Mouse (Mus musculus): Measurements from ENCODE around the gene Rbbp5. TPM values are rescaled to one million over a fixed set of nuclear protein-coding genes. Genes with fewer than 3 reads are reported as not detected.
A peak's percentile ranks its signal among the peaks of the same experiment; 100 is the strongest.

The Rbbp5 gene
- polyA plus RNA-seq, 1 experiment = 9.1 TPM

DNA sequence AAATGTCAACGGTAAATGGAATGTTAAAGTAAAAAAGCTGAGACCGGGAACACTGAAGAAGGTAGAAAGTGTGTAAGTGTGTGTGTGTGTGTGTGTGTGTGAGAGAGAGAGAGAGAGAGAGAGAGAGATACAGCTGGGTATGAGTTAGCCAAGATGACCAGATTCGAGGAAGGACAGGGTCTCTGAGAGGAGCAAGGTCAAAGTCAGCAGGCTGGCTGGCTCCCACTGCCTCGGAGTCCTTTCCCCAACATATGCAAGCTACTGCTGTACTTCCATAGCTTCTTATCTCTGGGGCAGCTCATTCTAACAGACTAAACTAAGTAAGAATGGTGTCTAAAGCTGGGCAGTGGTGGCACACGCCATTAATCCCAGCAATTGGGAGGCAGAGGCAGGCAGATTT, 5.7 kb upstream of the Rbbp5 start:
- no peaks in the 10 kb centered on the region for H3K36me3 ChIP-seq (ENCODE audit: control insufficient read depth, insufficient read depth, low read length)
- H3K27ac ChIP-seq (ENCODE audit: control insufficient read depth, insufficient read depth, low read depth, low read length) = peak overlapping the region; percentile 55; the same call in 1 of the 2 replicates
- TF ChIP-seq POLR2A (IDR thresholded peaks at IDR 0.05; ENCODE audit: control insufficient read depth, low read depth, low read length) (no peak), CTCF (IDR thresholded peaks at IDR 0.05; ENCODE audit: control insufficient read depth, insufficient read depth, insufficient replicate concordance, low read depth, low read length) (no peak)
- no peak overlapping the region for H3K4me3 ChIP-seq (ENCODE audit: control insufficient read depth, low read depth, low read length)
- no peaks in the 10 kb centered on the region for H3K27me3 ChIP-seq (ENCODE audit: control insufficient read depth, insufficient read depth, low read length)
- H3K4me1 ChIP-seq (ENCODE audit: control insufficient read depth, insufficient read depth, low read length) = no peaks in the 10 kb centered on the region

DNA sequence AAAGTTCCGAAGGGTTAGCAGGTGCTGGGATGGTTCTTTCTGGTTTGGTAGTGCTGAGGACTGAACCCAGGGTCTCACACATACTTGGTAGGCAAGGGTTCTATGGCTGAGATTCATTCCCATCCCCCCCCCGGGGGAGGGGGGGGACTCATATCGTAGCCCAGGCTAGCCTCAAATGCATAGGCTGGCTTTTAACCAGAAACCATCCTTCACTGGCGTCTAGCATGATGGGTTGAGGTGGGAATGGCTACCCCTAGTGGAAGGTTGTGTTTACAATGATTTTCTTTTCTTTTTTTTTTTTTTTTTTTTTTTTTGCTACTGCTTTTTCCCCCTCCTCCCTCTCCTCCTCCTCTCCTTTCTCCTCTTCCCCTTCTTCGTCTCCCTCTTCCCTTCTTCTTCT, 4.6 kb upstream of the Rbbp5 start:
- no peak overlapping the region for H3K27ac ChIP-seq (ENCODE audit: control insufficient read depth, insufficient read depth, low read depth, low read length)
- no peak overlapping the region for H3K4me3 ChIP-seq (ENCODE audit: control insufficient read depth, low read depth, low read length)
- no peaks in the 10 kb centered on the region for H3K4me1 ChIP-seq (ENCODE audit: control insufficient read depth, insufficient read depth, low read length)
- TF ChIP-seq CTCF (IDR thresholded peaks at IDR 0.05; ENCODE audit: control insufficient read depth, insufficient read depth, insufficient replicate concordance, low read depth, low read length) (no peak), POLR2A (IDR thresholded peaks at IDR 0.05; ENCODE audit: control insufficient read depth, low read depth, low read length) (no peak)
- no peaks in the 10 kb centered on the region for H3K27me3 ChIP-seq (ENCODE audit: control insufficient read depth, insufficient read depth, low read length)
- no peaks in the 10 kb centered on the region for H3K36me3 ChIP-seq (ENCODE audit: control insufficient read depth, insufficient read depth, low read length)

DNA sequence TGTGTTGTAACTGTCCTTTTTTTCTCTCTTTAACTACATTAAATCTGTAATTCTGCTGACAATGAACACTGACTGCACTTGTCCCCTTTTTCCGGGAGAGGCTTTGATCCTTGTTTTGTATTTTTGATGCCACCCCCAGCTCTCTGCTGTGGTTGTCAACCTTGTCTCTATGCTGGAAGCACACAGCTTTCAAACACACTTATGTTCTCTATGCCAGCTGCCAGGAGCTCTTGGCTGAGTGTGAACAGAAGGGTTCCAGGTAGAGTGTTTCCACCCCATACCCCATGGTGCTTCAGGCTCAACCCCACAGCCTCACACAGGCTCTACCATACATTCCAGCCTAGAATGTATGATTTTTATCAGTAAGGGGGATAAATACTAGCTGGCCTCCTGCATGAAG, 2.7 kb upstream of the Rbbp5 start:
- no peak overlapping the region for H3K4me3 ChIP-seq (ENCODE audit: control insufficient read depth, low read depth, low read length)
- H3K27ac ChIP-seq (ENCODE audit: control insufficient read depth, insufficient read depth, low read depth, low read length) = no peak overlapping the region
- no peaks in the 10 kb centered on the region for H3K27me3 ChIP-seq (ENCODE audit: control insufficient read depth, insufficient read depth, low read length)
- no peak for TF ChIP-seq CTCF (IDR thresholded peaks at IDR 0.05; ENCODE audit: control insufficient read depth, insufficient read depth, insufficient replicate concordance, low read depth, low read length)
- no peak for TF ChIP-seq POLR2A (IDR thresholded peaks at IDR 0.05; ENCODE audit: control insufficient read depth, low read depth, low read length)
- peaks cover 2% of the 10 kb centered on the region; the same call in 1 of the 2 replicates for H3K4me1 ChIP-seq (ENCODE audit: control insufficient read depth, insufficient read depth, low read length)
- H3K36me3 ChIP-seq (ENCODE audit: control insufficient read depth, insufficient read depth, low read length) = no peaks in the 10 kb centered on the region

DNA sequence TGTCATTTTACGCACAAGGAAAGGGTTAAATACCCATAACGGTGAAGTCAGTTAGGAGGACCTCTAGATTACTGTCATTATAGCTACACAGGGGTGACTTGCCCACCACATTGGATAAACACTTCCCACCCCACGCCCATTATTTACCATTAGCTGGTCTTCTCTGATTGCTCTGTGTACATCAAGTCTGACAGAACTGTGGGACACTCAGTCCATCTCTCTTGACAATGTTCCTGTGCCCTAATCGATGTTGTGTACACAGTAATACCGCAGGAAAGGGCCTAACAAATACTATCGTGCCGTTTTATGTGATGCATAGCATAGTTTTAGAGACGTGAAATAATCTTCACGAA, 614 bp upstream of the Rbbp5 start:
- Histone ChIP-seq H3K27ac (ENCODE audit: control insufficient read depth, insufficient read depth, low read depth, low read length) (peak overlapping the region; percentile 67), H3K27me3 (ENCODE audit: control insufficient read depth, insufficient read depth, low read length) (no peaks in the 10 kb centered on the region)

DNA sequence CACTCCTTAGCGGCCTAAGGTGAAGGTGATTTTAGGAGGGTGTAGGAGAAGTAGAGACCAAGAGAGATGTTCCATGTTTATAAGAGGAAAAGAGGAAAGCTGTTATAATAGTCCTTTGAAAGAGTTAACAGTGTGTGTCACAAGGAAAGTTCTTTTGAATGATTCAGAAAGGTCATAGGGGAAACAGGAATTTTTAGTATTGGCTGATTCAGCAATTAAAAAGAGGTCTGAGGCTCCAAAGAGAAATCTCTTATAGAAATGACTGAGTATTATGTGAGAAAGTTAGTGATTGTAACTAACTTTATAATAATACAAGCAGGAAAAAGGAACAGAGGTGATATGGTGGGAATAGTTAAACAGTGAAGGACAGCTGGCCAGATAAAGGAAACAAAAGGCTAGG, 2.3 kb downstream of the Rbbp5 start:
- H3K27me3 ChIP-seq (ENCODE audit: control insufficient read depth, insufficient read depth, low read length) = no peaks in the 10 kb centered on the region
- H3K4me1 ChIP-seq (ENCODE audit: control insufficient read depth, insufficient read depth, low read length) = peaks cover 2% of the 10 kb centered on the region; the same call in 1 of the 2 replicates
- no peak for TF ChIP-seq CTCF (IDR thresholded peaks at IDR 0.05; ENCODE audit: control insufficient read depth, insufficient read depth, insufficient replicate concordance, low read depth, low read length)
- TF ChIP-seq POLR2A (IDR thresholded peaks at IDR 0.05; ENCODE audit: control insufficient read depth, low read depth, low read length) = no peak
- no peak overlapping the region for H3K4me3 ChIP-seq (ENCODE audit: control insufficient read depth, low read depth, low read length)
- H3K36me3 ChIP-seq (ENCODE audit: control insufficient read depth, insufficient read depth, low read length) = no peaks in the 10 kb centered on the region
- H3K27ac ChIP-seq (ENCODE audit: control insufficient read depth, insufficient read depth, low read depth, low read length) = no peak overlapping the region

More for the DNA sequence above, 614 bp upstream of the Rbbp5 start:
- H3K4me1 ChIP-seq (ENCODE audit: control insufficient read depth, insufficient read depth, low read length) = peaks cover 2% of the 10 kb centered on the region; the same call in 1 of the 2 replicates
- TF ChIP-seq CTCF (IDR thresholded peaks at IDR 0.05; ENCODE audit: control insufficient read depth, insufficient read depth, insufficient replicate concordance, low read depth, low read length) (no peak), POLR2A (IDR thresholded peaks at IDR 0.05; ENCODE audit: control insufficient read depth, low read depth, low read length) (no peak)
- H3K4me3 ChIP-seq (ENCODE audit: control insufficient read depth, low read depth, low read length) = peak overlapping the region; percentile 100
- no peaks in the 10 kb centered on the region for H3K36me3 ChIP-seq (ENCODE audit: control insufficient read depth, insufficient read depth, low read length)

DNA sequence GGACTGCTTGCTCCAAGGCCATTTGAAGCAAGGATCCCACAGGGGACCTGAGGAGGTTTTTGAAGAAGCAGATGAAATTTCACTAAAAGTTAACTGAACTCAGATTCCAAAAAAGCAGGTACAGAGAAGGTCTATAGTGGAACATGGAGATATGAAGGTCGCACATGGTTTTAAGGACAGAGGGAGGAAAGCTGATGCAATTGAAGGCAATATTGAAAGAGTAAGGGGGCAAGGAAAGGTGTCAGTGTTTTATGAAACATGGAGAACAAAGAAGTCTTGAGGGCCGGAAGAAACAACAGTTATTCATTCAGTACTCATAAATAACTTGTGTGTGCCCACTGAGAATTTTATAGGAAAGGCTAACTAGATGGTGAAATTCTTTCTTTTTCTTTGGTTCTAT, 4.5 kb downstream of the Rbbp5 start:
- no peak for TF ChIP-seq CTCF (IDR thresholded peaks at IDR 0.05; ENCODE audit: control insufficient read depth, insufficient read depth, insufficient replicate concordance, low read depth, low read length)
- TF ChIP-seq POLR2A (IDR thresholded peaks at IDR 0.05; ENCODE audit: control insufficient read depth, low read depth, low read length) = no peak
- H3K4me1 ChIP-seq (ENCODE audit: control insufficient read depth, insufficient read depth, low read length) = peaks cover 2% of the 10 kb centered on the region; the same call in 1 of the 2 replicates
- H3K4me3 ChIP-seq (ENCODE audit: control insufficient read depth, low read depth, low read length) = no peak overlapping the region
- no peak overlapping the region for H3K27ac ChIP-seq (ENCODE audit: control insufficient read depth, insufficient read depth, low read depth, low read length)
- no peaks in the 10 kb centered on the region for H3K27me3 ChIP-seq (ENCODE audit: control insufficient read depth, insufficient read depth, low read length)
- no peaks in the 10 kb centered on the region for H3K36me3 ChIP-seq (ENCODE audit: control insufficient read depth, insufficient read depth, low read length)

DNA sequence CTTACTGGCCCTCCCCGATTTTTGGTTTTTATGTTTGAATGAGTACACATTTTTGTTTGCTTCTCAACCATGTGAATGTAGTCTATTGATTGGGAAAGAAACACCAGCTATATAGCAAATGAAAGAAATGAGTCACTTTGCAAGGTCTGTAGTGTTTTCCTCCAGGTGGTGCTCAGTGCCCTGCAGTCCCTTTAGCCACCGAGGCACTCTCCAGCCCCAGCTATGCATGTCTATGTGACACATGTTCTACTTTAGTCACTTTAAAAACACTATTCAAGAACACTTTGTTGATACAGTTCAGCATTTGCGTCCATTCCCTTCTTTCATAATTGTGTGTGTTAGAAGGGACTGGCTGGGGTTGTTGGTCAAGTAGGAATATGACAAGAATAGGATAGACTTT, 6.1 kb downstream of the Rbbp5 start:
- H3K27me3 ChIP-seq (ENCODE audit: control insufficient read depth, insufficient read depth, low read length) = no peaks in the 10 kb centered on the region
- H3K4me3 ChIP-seq (ENCODE audit: control insufficient read depth, low read depth, low read length) = no peak overlapping the region
- H3K27ac ChIP-seq (ENCODE audit: control insufficient read depth, insufficient read depth, low read depth, low read length) = no peak overlapping the region
- H3K4me1 ChIP-seq (ENCODE audit: control insufficient read depth, insufficient read depth, low read length) = no peaks in the 10 kb centered on the region
- TF ChIP-seq POLR2A (IDR thresholded peaks at IDR 0.05; ENCODE audit: control insufficient read depth, low read depth, low read length) (no peak), CTCF (IDR thresholded peaks at IDR 0.05; ENCODE audit: control insufficient read depth, insufficient read depth, insufficient replicate concordance, low read depth, low read length) (no peak)
- H3K36me3 ChIP-seq (ENCODE audit: control insufficient read depth, insufficient read depth, low read length) = no peaks in the 10 kb centered on the region

DNA sequence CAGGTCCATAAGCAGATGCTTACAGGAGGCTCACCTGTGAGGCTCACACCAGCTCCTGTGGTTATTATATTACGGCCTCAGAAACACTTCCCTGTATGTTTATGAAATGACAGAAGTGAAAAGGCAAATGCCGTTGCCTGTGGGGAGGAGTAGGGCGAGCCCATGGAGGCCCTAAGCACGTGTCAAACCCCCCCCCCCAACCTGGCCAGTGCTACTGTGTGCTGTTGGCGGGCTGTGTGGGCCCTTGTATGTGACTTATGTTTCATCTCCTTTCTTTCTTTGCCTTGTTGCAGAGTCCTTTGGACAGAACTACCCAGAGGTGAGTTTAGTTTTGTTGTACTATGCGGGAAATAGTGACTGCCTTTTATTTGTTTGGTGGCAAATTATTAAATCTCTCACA, 6.6 kb downstream of the Rbbp5 start:
- Histone ChIP-seq H3K27ac (ENCODE audit: control insufficient read depth, insufficient read depth, low read depth, low read length) (no peak overlapping the region), H3K4me3 (ENCODE audit: control insufficient read depth, low read depth, low read length) (no peak overlapping the region), H3K4me1 (ENCODE audit: control insufficient read depth, insufficient read depth, low read length) (no peaks in the 10 kb centered on the region), H3K27me3 (ENCODE audit: control insufficient read depth, insufficient read depth, low read length) (no peaks in the 10 kb centered on the region), H3K36me3 (ENCODE audit: control insufficient read depth, insufficient read depth, low read length) (no peaks in the 10 kb centered on the region)
- TF ChIP-seq CTCF (IDR thresholded peaks at IDR 0.05; ENCODE audit: control insufficient read depth, insufficient read depth, insufficient replicate concordance, low read depth, low read length) = no peak
- no peak for TF ChIP-seq POLR2A (IDR thresholded peaks at IDR 0.05; ENCODE audit: control insufficient read depth, low read depth, low read length)
